Mouse (Mus musculus): ENCODE measurements at regions not wholly inside any gene's neighbourhood (a gene's known extent, or its start where the extent isn't known, plus 50 kb on each side); places are given as distances from the start of the nearest gene placed in this dataset.
A peak's percentile ranks its signal among the peaks of the same experiment; 100 is the strongest.
"Not testable (repeated sequence)": the region's sequence is repeated elsewhere in the genome, so short reads cannot be mapped to it uniquely, and the experiment has no call there.

DNA sequence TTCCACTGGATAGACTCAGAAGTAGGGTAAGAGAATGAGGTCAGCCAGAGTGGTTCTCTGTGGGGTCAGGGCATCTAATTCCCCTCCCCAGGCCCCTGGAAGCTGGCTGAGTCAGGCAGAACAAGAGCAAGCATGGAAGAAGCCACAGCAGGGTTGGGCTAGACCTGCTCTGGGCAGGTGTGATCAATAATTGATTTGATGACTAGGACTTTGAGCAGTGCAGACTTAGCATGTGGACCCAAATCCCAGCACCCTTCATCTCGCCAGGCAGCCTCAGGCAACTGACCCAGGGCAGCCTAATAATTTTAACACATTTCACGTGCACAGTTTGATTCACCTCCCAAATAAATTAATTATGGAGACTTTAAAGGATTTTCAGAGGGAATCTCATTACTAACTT is 67.2 kb downstream of the Qdpr start:
- DNase-seq = no peak

DNA sequence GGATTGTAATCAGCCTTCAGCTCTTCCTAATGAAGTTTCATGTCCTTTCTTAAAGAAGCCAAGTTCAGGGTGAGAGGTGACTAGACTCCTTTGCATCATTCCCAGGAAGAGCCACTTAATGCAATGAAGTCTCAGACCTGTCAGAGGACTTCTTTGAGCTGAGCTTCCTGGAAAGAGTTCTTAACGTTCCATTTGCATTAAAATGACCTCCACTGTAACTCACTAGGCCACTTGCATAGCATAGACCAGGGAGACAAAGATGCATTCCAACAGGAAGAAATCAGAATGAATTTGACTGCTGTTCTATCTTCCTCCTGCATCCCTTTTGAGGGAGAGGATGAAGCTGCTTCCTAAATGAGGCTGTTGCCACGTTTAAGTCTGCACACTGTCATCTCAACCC is 71.5 kb downstream of the Qdpr start:
- DNase-seq = no peak

DNA sequence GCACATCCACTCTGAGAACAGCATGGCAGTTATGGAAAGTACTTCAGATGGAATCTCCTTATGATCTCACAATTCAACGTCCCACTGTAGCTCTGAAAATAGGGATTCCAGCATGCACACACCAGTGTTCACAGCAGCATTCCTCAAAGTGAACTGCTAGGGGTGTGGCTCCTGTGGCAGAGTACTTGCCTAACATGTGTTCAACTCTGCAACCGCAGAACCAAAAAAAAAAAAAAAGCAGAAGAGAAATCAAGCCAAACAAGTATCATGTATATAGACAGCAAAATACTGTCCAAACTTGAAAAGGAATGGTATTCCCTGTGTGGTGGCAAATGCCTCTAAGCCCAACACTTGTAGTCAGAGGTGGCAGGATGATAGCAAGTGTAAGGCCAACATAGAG is 77.0 kb downstream of the Qdpr start:
- DNase-seq = no peak

DNA sequence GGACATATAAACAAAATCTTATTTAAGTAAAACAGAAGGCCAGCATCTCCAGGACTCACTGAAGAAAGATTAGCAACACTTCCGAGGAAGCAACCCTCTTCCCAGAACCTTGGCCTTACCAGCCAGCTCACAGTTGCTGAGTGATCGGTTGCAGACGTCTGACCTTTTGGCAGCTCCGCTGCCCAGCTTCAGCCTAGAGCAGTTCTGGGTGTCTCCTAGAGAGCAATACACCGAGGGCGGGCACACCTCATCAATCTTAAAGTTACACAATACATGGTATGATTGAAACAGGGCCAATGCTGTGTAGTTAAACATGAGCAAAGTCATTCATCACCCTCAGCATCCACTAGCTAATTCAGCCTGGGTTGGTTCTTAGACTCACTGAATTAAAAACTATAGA is 81.6 kb downstream of the Qdpr start:
- no peak for DNase-seq

DNA sequence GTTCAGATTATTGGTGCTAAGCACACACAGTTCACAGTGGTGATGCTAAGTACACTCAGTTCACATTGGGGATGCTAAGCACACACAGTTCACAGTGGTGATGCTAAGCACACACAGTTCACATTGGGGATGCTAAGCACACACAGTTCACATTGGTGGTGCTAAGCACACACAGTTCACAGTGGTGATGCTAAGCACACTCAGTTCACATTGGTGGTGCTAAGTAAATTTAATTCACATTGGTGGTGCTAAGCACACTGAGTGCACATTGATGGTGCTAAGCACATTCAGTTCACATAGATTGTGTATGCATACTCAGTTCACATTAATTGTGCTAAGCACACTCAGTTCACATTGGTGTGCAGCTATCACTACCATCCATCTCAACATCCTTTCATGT is 89.8 kb downstream of the Qdpr start:
- no peak for DNase-seq

DNA sequence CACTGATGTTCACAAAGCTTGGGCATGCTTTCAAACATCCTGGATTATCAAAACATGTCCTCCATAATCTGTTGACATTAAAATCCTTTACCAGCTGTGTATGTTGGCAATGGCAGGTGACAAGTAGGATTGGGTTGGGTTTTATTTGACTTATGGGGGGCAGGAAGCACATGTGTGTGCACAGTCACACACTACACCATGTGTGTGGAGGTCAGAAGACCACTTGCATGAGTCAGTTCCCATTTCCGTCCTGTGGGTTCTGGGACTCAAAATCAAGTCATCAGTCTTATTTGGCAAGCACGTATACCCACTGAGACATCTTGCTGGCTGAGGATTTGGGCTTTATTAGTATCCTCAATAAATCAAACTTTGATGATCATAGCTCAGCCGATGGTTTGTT is 109.6 kb downstream of the Qdpr start:
- no peak for DNase-seq

DNA sequence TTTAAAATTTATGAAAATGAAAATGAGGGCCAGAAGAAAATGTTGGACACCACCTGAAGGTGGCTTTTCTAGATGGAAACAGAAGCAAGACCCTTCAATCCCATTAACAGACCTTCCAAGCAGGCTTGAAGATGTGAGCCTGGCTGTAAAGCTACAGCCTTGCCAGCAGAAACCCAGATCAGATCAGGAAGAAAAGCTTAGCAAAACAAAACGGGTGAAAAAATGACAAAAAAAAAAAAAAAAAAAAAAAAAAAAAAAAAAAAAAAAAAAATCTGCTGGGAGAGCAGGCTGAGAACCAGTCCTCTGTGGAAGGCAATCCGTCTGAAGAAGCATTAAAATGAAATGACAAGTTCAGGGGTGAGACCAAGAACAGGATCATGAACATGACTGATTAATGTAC is 113.2 kb downstream of the Qdpr start:
- DNase-seq = no peak

DNA sequence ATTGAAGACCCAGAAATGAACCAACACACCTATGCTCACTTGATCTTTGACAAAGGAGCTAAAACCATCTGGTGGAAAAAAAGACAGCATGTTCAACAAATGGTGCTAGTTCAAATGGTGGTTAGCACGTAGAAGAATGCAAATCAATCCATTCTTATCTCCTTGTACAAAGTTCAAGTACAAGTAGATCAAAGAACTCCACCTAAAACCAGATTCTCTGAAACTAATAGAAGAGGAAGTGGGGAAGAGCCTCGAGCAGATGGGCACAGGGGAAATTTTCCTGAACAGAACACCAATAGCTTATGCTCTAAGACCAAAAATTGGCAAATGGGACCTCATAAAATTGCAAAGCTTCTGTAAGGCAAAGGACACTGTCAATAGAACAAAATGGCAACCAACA is 125.6 kb downstream of the Qdpr start:
- DNase-seq = not testable (repeated sequence)

DNA sequence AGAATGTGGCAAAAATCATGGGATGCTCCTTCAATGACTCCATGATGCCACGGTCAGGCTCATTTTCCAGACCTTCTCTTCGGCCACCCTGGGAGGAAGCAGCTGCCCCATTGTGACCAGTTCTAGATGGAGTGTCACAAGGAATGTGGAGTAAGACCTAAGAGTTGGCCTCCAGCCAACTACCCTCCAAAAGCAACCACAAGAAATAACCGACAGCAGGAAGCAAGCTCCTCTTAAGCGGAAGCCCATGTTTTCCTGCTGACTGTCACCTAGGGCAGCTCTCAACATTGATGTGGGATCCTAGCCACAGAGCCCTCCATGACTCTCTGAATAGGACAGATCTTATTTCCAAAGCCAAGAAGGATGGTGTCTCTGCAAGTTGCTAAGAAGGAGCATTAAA is 126.5 kb downstream of the Qdpr start:
- peak; percentile 54 for DNase-seq

DNA sequence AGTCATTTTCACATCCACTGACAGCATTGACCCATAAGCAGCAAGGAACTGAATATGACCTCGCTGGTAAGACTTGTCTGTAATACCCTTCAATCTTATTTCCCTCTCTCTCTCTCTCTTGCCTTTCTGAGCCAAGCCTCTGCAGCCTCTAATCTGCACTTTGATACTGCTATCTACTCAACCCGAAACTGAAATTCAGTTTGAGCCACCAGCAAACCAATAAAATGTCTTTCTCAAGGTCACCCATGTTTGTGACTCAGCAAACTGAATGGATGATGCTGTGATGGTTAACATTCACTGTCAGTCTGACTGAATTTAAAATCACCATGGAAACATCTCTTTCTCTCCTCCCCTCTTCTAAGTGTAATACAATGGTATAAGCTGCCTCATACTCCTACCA is 132.0 kb downstream of the Qdpr start:
- DNase-seq = no peak

DNA sequence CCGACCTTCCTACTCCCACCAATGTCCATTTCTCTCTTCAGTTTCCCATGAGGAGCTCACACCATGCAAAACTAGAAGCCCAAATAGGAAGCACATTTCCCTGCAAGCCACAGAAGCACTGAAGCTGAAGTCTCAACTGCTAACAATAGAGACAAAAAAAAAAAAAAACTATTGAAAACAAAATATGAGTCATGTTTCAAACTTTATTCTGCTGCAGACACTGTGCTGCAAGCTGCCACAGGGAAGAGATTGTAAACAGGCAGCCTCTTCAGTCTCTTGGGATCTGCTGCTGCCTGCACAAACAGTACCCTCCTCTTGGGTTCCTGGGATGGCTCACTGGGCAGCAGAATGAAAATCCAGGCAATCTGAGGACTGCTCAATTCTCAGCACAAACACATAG is 148.9 kb downstream of the Qdpr start:
- DNase-seq = no peak

DNA sequence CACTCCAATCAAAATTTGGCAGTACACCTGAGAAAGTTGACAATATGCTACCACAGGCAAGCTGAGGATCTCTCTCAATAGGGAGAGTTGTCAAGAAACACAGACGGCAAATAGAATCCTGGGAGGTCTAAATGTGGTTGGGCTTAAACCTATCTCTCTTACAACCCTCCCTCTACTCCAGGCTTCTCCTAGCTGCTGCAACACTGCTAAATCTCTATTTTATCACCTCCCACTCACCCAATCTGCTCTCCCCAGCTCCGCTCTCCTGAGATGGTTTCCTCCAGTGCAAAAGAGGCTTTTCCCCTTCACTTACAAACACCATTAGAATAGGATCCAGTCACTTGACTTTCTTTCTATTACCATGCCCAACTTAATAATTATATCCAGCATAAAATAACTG is 151.2 kb downstream of the Qdpr start:
- DNase-seq = no peak

DNA sequence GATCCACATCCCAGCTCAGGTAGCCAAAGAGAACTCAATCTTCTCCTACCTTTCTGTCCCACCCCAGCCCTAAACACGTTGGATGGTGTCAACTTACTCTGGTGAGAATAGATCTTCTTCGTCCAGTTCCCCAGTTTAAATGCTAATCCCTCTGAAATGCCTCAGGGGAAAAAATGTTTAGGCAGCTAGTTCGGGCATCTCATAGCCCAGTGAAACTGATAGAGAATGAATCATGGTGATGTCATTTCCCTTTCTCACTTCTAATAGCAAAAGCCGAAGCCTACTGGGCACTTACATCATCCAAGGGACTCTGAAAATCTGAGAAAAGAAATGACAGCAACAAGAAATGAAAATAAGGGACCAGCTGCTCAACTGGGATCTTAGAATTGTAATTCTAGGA is 154.9 kb downstream of the Qdpr start:
- DNase-seq = no peak

DNA sequence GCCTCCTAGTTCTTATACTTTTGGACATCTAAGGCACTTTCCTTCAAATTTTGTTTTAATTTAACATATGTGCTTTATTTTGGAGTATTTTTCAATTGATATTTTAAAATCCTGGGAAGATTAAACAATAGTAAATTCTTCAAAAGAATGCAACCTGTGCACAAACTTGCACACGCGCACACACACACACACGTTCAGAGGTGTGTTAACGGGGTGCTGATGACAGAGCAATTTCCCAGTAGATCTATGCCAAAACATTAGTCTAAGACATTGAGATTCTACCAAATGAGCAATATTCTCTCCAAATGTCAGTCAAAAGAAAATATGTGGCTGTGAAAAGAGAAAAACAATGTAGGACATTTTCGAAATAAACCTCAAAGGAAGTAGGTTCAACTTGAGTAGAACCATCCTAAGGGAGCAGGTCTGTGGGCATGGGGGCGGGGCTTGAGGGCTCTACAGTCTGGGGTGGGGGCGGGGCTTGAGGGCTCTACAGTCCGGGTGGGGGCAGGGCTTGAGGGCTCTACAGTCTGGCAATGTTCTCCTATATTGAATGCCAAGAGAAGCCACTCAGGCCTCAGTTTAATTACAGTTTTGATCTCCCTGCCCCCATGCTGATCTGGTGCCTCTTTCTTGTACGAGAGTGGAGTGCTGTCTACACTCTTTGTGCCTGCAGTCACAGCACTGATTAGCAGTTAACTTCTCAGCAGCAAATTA is 157.0 kb downstream of the Qdpr start:
- no peak for DNase-seq

DNA sequence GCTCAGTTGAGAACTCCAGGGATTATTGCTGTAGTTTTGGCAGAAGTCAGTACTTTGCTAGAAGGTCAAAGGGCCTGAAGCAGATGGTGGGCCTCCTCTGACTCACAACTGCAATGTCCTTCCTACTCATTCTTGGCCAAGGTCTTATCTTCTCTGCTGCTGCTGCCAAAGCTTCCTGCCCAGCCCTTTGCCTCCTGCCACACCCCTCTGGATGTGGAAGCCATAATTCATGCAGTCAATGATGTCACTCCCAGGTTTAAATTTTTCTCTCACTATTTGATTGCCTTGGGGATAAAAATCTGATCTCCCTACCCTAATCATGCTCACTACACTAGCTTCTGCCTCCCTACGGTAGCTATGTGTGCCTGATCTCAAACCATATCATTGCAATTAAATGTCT is 157.7 kb downstream of the Qdpr start:
- peak; percentile 80 for DNase-seq

DNA sequence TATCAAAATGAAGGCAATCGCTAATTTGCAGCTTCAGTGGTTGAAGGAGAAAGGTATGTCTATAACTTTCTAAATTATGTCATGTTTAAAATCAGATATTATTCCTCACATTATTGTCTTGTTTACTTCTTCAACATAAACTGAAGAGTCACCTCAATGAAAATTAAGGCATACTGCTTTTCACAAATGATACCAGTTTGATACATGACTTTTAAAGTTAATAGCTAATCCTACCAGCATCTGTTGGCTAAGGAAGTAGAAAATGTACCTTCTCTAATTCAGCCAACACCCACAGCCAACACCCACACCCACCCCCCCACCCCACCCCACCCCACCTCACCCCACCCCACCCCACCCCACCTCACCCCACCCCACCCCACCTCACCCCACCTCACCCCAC is 158.3 kb downstream of the Qdpr start:
- DNase-seq = no peak

DNA sequence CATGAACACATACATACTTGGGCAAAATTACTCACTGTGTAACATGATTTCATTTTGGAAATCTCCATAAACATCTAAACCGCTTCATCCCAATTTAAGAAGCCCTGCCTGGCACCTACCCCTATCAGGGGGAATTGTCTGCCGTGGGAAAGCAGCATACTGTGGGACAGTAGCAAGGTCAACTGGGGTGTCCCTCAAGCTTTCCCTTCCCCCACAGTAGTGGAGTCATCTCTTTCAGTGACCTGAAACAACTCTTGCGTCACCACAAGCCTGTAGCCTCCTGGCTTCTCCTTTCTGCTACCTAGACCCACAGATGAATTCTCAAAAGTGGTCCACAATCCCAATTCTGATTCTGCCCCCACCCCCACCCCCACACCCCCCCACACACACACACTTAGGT is 158.8 kb downstream of the Qdpr start:
- DNase-seq = no peak

DNA sequence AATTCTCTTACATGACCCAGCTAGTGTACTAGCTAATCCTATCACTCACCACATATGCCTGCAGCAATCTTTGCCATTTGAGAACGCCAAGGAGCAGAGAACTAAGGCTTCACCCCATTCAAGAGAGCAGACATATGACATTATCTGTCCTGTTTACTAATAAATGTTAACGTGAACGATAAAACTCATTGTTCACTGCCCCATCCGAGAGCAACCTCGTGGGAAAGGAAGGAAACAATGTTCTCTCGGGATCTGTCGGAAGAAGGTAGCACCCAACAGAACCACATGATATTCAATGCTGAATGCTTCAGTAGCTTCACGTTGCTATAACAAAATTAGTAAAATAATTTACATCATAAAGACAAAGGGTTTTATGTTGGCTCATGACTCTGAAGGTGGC is 163.6 kb downstream of the Qdpr start:
- no peak for DNase-seq

DNA sequence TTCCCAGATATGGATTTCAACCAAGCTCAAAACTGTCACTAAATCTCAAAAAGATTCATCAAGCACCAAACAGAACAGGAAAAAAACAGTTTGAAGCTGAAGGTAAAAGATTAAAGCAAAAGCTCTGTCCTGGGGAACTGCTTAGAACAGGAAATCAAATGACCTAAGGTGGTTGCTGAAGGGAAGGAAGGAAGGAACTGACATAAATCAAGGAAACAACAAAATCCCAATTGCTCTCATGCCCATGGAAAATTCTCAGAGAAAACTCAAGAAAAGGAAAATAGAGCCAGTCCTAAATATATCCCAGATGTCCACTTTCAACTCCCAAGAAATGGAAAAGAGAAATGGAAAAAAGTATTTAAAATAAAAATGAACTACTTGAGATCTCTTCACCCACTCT is 165.4 kb downstream of the Qdpr start:
- no peak for DNase-seq

DNA sequence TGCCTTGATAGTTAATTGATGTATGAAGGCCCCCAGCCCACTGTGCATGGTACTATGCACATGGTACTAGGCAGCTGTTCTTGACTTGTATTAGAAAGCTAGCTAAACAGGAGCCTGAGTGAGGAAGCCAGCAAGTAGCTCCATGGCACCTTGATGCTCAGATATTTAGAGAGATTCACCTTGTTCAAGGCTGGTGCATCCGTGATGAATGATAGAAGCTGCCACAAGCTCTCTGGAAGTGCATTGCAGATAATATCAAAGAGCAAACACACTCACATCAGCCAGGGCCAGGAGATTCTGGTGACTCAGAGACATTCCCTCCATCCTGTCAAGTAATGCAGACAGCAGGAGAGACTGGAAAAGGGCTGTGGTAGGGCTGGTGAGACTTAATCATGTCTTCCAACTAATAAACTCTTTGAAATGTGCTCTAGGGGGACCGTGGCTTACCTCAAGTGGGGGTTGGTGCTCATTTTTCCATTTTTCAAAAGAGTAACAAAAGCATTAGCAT is 166.1 kb downstream of the Qdpr start:
- DNase-seq = no peak

DNA sequence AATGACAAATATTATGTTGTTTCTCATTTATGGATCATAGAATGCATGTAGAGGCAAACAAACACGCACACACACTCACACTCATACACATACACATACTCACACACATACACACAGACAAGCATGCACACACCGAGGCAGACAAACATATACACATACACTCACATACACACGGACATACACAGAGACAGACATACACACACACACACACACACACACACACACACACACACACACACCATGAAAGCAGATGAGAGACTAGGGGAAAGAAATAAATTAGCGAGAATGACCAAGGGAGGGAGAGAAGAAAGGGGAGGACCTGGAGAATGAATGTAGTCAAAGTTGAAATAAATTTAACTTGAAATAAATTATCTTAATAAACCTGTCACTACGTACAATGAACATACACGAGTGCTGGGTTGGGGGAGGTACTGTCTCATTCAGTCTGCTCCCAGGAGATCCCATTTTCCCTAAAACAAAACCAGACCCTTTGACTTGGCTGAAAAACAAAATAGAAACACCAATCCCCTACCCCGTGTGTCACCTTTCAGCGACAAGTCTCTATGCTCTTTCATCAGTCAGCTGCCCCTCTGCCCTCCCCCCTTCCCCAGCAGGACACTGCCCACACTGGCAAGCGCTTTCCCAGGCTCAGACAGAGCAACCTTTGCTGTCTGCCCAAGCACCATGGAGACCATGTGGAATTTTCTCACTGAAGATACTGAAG is 167.7 kb downstream of the Qdpr start:
- no peak for DNase-seq

DNA sequence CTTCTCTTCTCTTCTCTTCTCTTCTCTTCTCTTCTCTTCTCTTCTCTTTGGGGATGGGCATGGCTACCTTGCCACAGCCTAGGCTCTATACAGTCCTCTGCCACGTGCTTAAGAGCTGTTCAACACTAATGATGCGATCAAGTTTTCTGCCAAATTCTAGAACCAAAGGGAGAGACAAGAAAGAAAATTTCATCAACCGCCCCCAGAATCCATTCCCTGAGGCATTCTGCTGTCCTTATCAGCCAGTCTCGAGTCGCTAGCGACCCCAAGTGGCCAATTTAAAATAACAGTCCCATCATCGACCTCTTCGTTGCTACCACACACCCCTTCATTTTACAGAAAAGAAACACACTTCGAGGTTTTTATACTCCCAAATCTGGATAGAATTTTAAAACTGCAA is 171.5 kb downstream of the Qdpr start:
- DNase-seq = peak; percentile 42

DNA sequence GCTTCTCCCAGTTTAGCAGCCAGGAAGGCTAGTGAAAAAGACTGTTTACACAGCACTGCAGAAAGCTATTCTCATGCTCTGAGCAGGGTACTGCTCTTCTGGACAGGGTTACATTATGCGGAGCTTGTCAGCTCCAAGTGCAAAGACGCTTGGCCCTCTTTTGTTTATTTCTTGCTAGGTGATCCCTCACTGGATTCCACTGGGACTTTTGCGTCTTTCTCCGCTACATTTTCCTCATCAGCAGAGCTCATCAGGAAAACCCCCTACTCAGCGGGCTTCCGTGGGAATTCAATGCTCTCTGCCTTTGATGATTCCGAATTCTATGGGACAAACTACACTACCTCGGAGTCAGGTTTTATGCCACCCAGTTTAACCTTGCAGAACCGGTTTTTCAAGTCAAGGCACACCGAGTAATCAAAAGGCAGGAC is 172.0 kb downstream of the Qdpr start:
- DNase-seq = peak; percentile 4

DNA sequence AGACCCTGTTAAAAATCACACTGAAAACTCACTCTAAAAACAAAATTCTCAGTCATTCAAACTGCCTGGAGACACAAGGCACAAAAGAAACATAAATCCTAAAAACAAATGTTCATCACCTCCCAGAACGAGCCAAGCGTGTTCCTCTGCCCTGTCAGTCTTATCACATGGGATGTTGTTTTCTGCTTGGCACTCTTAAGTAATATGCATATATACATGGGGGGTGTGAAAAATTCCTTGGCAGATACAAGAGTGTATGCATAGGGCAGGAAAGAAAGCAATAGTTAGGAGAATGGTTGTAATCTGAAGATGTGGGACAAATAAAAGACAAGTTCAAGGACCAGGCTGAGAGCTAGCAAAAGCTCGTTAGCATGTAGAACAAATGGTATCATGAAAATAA is 179.4 kb downstream of the Qdpr start:
- DNase-seq = no peak

DNA sequence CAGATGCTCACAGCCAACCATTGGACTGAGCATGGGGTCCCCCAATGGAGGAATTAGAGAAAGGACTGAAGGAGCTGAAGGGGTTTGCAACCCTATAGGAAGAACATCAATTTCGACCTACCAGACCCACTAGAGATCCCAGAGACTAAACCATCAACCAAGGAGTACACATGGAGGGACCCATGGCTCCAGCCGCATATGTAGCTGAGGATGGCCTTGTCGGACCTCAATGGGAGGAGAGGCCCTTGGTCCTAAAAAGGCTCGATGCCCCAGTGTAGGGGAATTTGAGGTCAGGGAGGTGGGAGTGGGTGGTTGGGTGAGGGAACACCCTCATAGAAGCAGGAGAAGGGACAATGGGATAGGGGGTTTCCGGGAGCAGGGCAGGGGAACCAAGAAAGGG is 180.6 kb downstream of the Qdpr start:
- no peak for DNase-seq
